Mouse (Mus musculus) liver, embryonic 14.5 days (tissue): ENCODE measurements around the gene Rapgef4. TPM values are rescaled to one million over a fixed set of nuclear protein-coding genes. Genes with fewer than 3 reads are reported as not detected.
A peak's percentile ranks its signal among the peaks of the same experiment; 100 is the strongest.

Source experiments
- ATAC-seq: fragments of 200-750 bp; cut with Nextera tagmentation; 2 replicates; pipeline ENCODE4 v1.8.0; 2017; ENCODE audit warnings: moderate number of reproducible peaks, mild to moderate bottlenecking, moderate library complexity; ENCODE audit not compliant: insufficient read depth
- DNase-seq, 3 experiments: peaks; one replicate each; pipeline ENCODE4 v3.0.0-alpha.2; 2012 to 2013; ENCODE audit warnings: low read depth in 3 of 3, low spot score in 3 of 3
- H3K27ac ChIP-seq: fragments of 300-500 bp; sonication (generic); 2 replicates; pipeline ENCODE4 v1.5.1; 2014; ENCODE audit warnings: moderate library complexity, mild to moderate bottlenecking, control low read depth, inconsistent platforms
- H3K27me3 ChIP-seq: fragments of 300-500 bp; sonication (generic); 2 replicates; pipeline ENCODE4 v1.6.1; 2014; ENCODE audit warnings: mild to moderate bottlenecking, low read length, moderate library complexity; ENCODE audit not compliant: control insufficient read depth, insufficient read depth
- H3K36me3 ChIP-seq: fragments of 300-500 bp; sonication (generic); replicated peaks from 2 replicates; pipeline ENCODE4 v1.6.1; 2014; ENCODE audit warnings: low read depth; ENCODE audit not compliant: control insufficient read depth, insufficient read depth
- H3K4me1 ChIP-seq, 2 experiments: fragments of 200-500 bp in 1 of 2; fragments of 300-500 bp in 1 of 2; sonication (generic) in 1 of 2; replicated peaks; 2 replicates each; pipeline ENCODE4 v1.6.1; 2012 to 2014; ENCODE audit warnings: antibody characterized with exemption in 1 of 2, inconsistent platforms in 1 of 2, low read length in 1 of 2; ENCODE audit not compliant: control insufficient read depth in 2 of 2, insufficient read depth in 2 of 2
- H3K4me2 ChIP-seq: fragments of 300-500 bp; sonication (generic); 2 replicates; pipeline ENCODE4 v1.6.1; 2014; ENCODE audit warnings: low read depth, mild to moderate bottlenecking, control low read depth, moderate library complexity
- H3K4me3 ChIP-seq, 2 experiments: fragments of 200-500 bp in 1 of 2; fragments of 300-500 bp in 1 of 2; sonication (generic) in 1 of 2; 2 replicates each; pipeline ENCODE4 v1.5.1; 2012 to 2014; ENCODE audit warnings: low read depth in 2 of 2, low read length in 2 of 2, mild to moderate bottlenecking in 2 of 2, control low read depth in 1 of 2, inconsistent platforms in 1 of 2, moderate library complexity in 1 of 2; ENCODE audit not compliant: insufficient read depth in 1 of 2
- H3K9ac ChIP-seq: fragments of 300-500 bp; sonication (generic); replicated peaks from 2 replicates; pipeline ENCODE4 v1.6.1; 2014; ENCODE audit warnings: mild to moderate bottlenecking, control low read depth, moderate library complexity
- H3K9me3 ChIP-seq: fragments of 300-500 bp; sonication (generic); 2 replicates; pipeline ENCODE4 v1.6.1; 2016; ENCODE audit warnings: low read length, mixed read lengths; ENCODE audit not compliant: control insufficient read depth
- CTCF ChIP-seq: IDR thresholded peaks from 2 replicates; pipeline ENCODE4 v1.5.1; 2016; ENCODE audit warnings: antibody characterized with exemption, low read depth, control low read depth
- EP300 ChIP-seq: IDR thresholded peaks from 2 replicates; pipeline ENCODE4 v1.6.1; 2016; ENCODE audit warnings: antibody characterized with exemption, low read depth
- WGBS: fragments of 180-500 bp; shearing (Covaris S2); extraction: QIAGEN DNeasy Blood & Tissue Kit; methylation state at CpG from one replicate; pipeline ENCODE4 v1.1.7; 2014; ENCODE audit not compliant: insufficient replicate concordance; 5-methylcytosine and 5-hydroxymethylcytosine counted together
- polyA plus RNA-seq, 2 experiments: library from polyadenylated mRNA; depleted of rRNA in 1 of 2; stranded (reverse) in 1 of 2; unstranded in 1 of 2; fragments of >200 nt; fragmentation: Nextera tagmentation in 1 of 2; extraction: Ambion mirVana in 1 of 2; gene quantifications; 2 replicates each; pipeline versions ENCODE4 v1.2.1 to v1.2.3; 2012 to 2014

Rapgef4 gene
- polyA plus RNA-seq, 2 experiments, result 2.2 to 4.2 TPM

DNA sequence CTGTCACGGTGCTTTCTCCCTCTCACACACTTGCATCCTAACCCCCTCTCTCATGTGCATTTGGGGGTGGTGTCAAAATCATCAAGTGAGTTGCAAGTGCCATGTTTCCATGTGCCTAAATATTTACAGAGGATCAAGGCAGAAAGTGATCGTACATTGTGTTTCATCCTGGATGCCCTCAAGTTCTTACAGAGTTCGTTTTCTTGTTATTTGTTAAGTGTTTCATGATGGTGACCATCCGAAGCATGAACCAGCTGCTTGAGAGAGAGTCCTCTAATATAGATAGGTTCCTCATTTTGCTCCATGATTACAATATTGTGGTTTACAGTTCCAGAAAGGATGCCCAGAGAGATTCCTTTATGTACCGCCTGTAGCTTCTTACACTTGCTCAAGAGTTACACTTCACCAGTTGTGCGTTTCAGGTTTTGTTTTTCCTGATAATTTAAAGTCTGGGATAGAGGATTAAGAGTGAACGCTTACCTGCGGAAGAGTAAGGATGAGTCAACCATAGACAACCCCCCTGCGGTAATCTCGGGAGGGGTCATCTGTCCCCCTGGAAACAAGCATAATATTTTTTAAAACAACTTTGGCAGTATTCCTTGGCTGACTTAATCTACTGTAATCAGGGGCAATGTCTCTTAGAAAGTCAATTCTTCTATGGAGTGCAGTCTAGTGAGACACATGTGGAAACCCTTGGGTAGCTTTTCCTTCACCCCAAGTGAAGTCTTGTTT lies 316.1 kb downstream of the Rapgef4 start:
- Histone ChIP-seq H3K27ac (no peak overlapping the region), H3K4me3 (no peak overlapping the region), H3K4me2 (no peak overlapping the region), H3K4me1 (0 out of 4 replicates have a peak, but pooled peaks cover 0 to 2% of the 10 kb centered on the region in 2 experiments), H3K9ac (no peak overlapping the region), H3K27me3 (no peaks in the 10 kb centered on the region), H3K9me3 (no peaks in the 10 kb centered on the region), H3K36me3 (peaks cover 2% of the 10 kb centered on the region)
- TF ChIP-seq EP300 (no peak), CTCF (no peak)
- 76% methylated on average over 10 of the region's 10 CpGs for WGBS
- DNase-seq (no peak), ATAC-seq (no peak)

DNA sequence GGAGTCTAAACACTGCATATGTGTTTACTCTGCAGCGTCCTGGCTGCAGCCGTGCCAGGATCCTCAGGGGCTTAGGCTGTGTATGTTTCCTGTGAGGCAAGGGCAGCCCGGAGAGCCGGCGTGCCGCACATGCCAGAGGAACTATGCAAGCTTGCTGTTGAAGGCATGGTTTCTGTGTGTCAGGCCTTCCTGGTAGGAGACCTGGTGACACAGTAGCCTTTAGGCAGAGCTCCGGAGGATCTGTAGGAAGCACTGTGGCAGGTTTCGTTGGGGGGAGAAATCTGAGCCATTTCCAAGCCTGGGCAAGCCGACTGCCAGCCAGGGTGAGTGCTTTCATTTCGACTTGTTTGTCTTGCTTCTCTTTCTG lies 316.7 kb downstream of the Rapgef4 start:
- TF ChIP-seq EP300, result no peak
- TF ChIP-seq CTCF, result no peak
- Histone ChIP-seq H3K9me3 (no peaks in the 10 kb centered on the region), H3K4me3 (no peak overlapping the region), H3K27ac (no peak overlapping the region), H3K27me3 (no peaks in the 10 kb centered on the region), H3K4me1 (0 out of 4 replicates have a peak, but pooled peaks cover 0 to 2% of the 10 kb centered on the region in 2 experiments), H3K36me3 (peaks cover 2% of the 10 kb centered on the region), H3K4me2 (no peak overlapping the region), H3K9ac (no peak overlapping the region)
- ATAC-seq (no peak), DNase-seq (no peak)
- WGBS, result 73% methylated on average over 10 of the region's 10 CpGs

DNA sequence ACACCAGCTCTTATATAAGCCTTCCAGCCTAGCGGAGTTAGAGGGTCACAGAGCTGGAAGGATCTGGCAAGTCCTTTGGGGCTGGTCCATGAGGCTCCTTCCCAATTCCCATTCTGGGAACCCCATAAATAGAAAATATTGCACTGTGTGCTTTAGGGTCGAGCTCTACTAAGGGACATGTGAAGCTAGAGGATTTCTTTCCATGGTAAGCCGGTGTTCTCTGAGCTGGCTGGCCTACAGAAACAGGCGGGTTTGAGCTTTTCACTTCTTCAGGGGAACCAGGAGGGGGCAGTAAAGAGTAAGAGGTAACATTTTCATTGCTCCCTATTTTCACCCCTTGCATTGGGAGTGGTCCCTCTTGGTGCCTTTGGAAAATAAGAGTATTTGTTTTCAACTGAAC lies 317.4 kb downstream of the Rapgef4 start:
- Histone ChIP-seq H3K9ac (no peak overlapping the region), H3K9me3 (no peaks in the 10 kb centered on the region), H3K4me2 (no peak overlapping the region), H3K4me1 (0 out of 4 replicates have a peak, but pooled peaks cover 0 to 2% of the 10 kb centered on the region in 2 experiments), H3K4me3 (no peak overlapping the region), H3K27me3 (no peaks in the 10 kb centered on the region), H3K36me3 (peaks cover 2% of the 10 kb centered on the region), H3K27ac (no peak overlapping the region)
- ATAC-seq (no peak), DNase-seq (no peak)
- WGBS, result 57% methylated on average over 4 of the region's 4 CpGs
- TF ChIP-seq EP300 (no peak), CTCF (peak; percentile 75)

DNA sequence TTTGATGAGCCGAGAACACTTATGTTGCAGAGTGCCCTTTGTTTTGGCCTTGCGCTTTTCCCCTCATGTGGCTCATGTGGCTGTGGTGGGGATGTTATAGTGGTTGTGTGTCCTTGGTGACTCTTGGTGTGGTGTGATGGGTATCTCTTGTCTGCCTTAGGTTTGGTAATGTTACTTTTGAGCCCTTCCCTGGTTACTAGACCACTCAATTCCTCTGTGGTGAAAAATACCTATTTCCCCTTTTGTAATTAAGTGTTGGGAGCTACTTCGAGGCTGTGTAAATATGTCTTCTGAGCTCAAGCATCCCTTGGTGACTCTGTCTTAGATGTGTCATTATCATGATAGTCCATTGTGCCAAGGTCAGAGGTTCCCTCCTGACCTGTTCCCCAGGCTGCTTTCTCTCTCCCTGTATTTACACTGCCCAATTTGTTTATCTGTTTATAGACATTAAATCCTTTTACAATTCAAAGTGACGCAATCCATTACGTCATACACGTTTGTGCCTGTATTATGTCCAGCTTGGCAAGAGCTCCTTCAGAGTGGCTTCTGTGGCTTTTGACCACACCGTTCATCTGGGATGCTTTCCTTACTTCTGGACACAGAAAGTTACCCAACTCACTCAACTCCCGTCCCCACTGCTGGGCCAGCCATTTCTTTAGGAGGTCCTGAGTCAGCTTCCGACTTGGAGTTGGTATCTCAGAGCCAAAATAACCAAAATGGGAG lies 320.3 kb downstream of the Rapgef4 start:
- Histone ChIP-seq H3K4me2 (no peak overlapping the region), H3K4me1 (0 out of 4 replicates have a peak, but pooled peaks cover 0 to 2% of the 10 kb centered on the region in 2 experiments), H3K4me3 (no peak overlapping the region), H3K27me3 (no peaks in the 10 kb centered on the region), H3K27ac (no peak overlapping the region), H3K9ac (no peak overlapping the region), H3K9me3 (no peaks in the 10 kb centered on the region), H3K36me3 (peaks cover 2% of the 10 kb centered on the region)
- TF ChIP-seq EP300 (no peak), CTCF (no peak)
- no peak for ATAC-seq
- 72% methylated on average over 9 of the region's 9 CpGs for whole genome bisulfite sequencing
- DNase-seq, result no peak

DNA sequence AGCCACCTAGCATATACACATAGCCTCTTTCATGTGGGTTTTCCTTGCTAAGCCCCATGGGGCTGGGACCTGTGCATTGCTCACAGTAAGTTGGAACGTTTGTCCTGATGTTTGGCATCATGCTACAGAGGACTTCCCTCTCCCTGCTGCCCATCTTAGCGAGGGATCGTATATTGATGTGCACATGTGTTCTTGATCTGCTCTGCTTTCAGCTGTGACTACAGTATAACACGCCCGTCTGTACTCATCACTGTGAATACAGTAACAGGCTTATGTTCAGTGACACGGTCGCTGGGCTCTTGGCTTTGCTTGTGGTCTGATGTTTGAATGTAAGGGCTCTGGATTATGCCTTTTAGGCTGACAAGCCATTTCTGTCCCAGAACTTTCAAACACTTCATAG lies 324.7 kb downstream of the Rapgef4 start:
- no peak overlapping the region for H3K9ac ChIP-seq
- ATAC-seq, result no peak

More for the DNA sequence above, 324.7 kb downstream of the Rapgef4 start:
- WGBS, result 87% methylated on average over 7 of the region's 7 CpGs
- Histone ChIP-seq H3K27ac (no peak overlapping the region), H3K4me3 (no peak overlapping the region), H3K4me2 (no peak overlapping the region), H3K4me1 (0 out of 4 replicates have a peak, but pooled peaks cover 0 to 2% of the 10 kb centered on the region in 2 experiments), H3K9me3 (no peaks in the 10 kb centered on the region), H3K36me3 (no peaks in the 10 kb centered on the region), H3K27me3 (no peaks in the 10 kb centered on the region)
- no peak for DNase-seq
- TF ChIP-seq CTCF (no peak), EP300 (no peak)

Other genes with a start within 250 kb of the Rapgef4 start
- 4.1 and 5.5 TPM in 2 replicates for gene Itga6, start 235.6 kb upstream of the Rapgef4 start, polyA plus RNA-seq (2012; rRNA removed)
- gene Itga6, start 235.6 kb upstream of the Rapgef4 start, polyA plus RNA-seq (2014; fragmentation: Nextera tagmentation; extraction: Ambion mirVana), result 6.2 and 8.4 TPM in 2 replicates
- gene Pdk1, start 108.0 kb upstream of the Rapgef4 start, polyA plus RNA-seq (2012; rRNA removed), result 11.2 and 16.0 TPM in 2 replicates
- 51.8 and 53.2 TPM in 2 replicates for gene Pdk1, start 108.0 kb upstream of the Rapgef4 start, polyA plus RNA-seq (2014; fragmentation: Nextera tagmentation; extraction: Ambion mirVana)